In the genomic region with DNA sequence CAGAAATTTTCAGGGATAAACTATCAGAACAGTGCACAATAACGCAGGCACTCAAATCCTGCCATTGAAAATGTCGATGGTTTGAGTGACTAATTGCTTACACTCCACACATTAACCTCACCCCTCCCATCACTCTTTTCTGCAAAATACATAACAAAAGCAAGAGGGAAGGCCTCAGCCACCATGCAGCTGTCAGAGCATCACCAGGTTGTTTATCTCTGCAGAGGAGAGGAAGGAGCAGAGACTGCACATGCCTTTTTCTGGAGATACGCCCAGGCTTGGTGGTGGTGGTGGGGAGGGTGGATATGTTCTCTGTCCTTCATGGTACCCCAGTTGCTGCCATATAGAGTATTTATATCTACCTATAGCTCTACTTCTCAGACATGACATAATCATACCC, we compare ENCODE assay signal across 22 mouse cellular contexts.
A peak's percentile ranks its signal among the peaks of the same experiment; 100 is the strongest.
DNase-seq lines count a peak whose midpoint lies in the region; ATAC-seq and TF ChIP-seq lines count a peak whose summit lies in the region.
"Had no signal": no experiment of that assay in that cellular context is flagged by ENCODE, and none has a peak within 500 bp of the region (broad histone marks: within the 10 kb centered on the region; RNA-seq: fewer than 3 reads in every experiment).

No protein-coding gene starts in this region.

- WGBS in hindbrain, embryonic 13.5 days = 52% methylated on average over 3 of the region's 3 CpGs
- 45% methylated on average over 3 of the region's 3 CpGs for WGBS in hindbrain, embryonic 16.5 days
- WGBS in forebrain, embryonic 16.5 days = 21% methylated on average over 3 of the region's 3 CpGs

- H3K9me3 ChIP-seq in hindbrain, embryonic 13.5 days = no peaks in the 10 kb centered on the region
- H3K9me3 ChIP-seq in hindbrain, embryonic 16.5 days (ENCODE audit: control insufficient read depth, low read length) = no peaks in the 10 kb centered on the region
- H3K9me3 ChIP-seq in ES-E14 (ENCODE audit: control insufficient read depth, insufficient read depth, low read depth, low read length) = no peaks in the 10 kb centered on the region
- no peaks in the 10 kb centered on the region for H3K9me3 ChIP-seq in forebrain, embryonic 16.5 days (ENCODE audit: control insufficient read depth, low read length)
- H3K9me3 ChIP-seq: embryonic facial prominence, embryonic 10.5 days; heart, embryonic 10.5 days; limb, embryonic 15.5 days; midbrain, embryonic 15.5 days had no signal

- 0 out of 2 replicates have a peak, but pooled peaks have one; percentile 23 for ATAC-seq in hindbrain, embryonic 13.5 days (ENCODE audit: low FRiP score)
- no peak for ATAC-seq in hindbrain, embryonic 16.5 days
- ATAC-seq in forebrain, embryonic 16.5 days = peak; percentile 72
- ATAC-seq in megakaryocyte-erythroid progenitor cell, adult 5-6 weeks (replicated peaks; ENCODE audit: low FRiP score, low TSS enrichment, poor library complexity, severe bottlenecking) = no peak
- ATAC-seq: midbrain, embryonic 15.5 days had no signal

- H3K27ac ChIP-seq in hindbrain, embryonic 13.5 days = no peak overlapping the region
- H3K27ac ChIP-seq in hindbrain, embryonic 16.5 days (ENCODE audit: low read depth, low read length) = no peak overlapping the region
- H3K27ac ChIP-seq in ES-E14 (ENCODE audit: insufficient read depth, low read depth, low read length, poor library complexity, severe bottlenecking) = no peak overlapping the region
- H3K27ac ChIP-seq in forebrain, embryonic 16.5 days (ENCODE audit: low read length) = no peak overlapping the region
- H3K27ac ChIP-seq: embryonic facial prominence, embryonic 10.5 days; heart, embryonic 10.5 days; limb, embryonic 15.5 days; liver, embryonic 14.5 days; midbrain, embryonic 15.5 days had no signal

- peaks cover 38% of the 10 kb centered on the region for H3K4me1 ChIP-seq in hindbrain, embryonic 13.5 days (replicated peaks)
- H3K4me1 ChIP-seq in hindbrain, embryonic 16.5 days (ENCODE audit: control insufficient read depth, insufficient read depth, low read depth, low read length) = no peaks in the 10 kb centered on the region; the same call in 1 of the 2 replicates
- no peaks in the 10 kb centered on the region for H3K4me1 ChIP-seq in ES-E14 (ENCODE audit: control insufficient read depth in 2 of 2, insufficient read depth in 2 of 2, low read length in 2 of 2, poor library complexity in 1 of 2)
- peaks cover 18% of the 10 kb centered on the region for H3K4me1 ChIP-seq in forebrain, embryonic 16.5 days (replicated peaks; ENCODE audit: control insufficient read depth, insufficient read depth, low read length)
- H3K4me1 ChIP-seq: heart, embryonic 10.5 days; limb, embryonic 15.5 days had no signal

- H3K9ac ChIP-seq in hindbrain, embryonic 13.5 days = no peak overlapping the region
- H3K9ac ChIP-seq in hindbrain, embryonic 16.5 days (ENCODE audit: low read depth, low read length) = no peak overlapping the region
- H3K9ac ChIP-seq in ES-E14 (ENCODE audit: insufficient read depth, low read depth, low read length, poor library complexity, severe bottlenecking) = no peak overlapping the region
- H3K9ac ChIP-seq in forebrain, embryonic 16.5 days (replicated peaks; ENCODE audit: low read depth, low read length) = no peak overlapping the region
- H3K9ac ChIP-seq: limb, embryonic 15.5 days; liver, embryonic 14.5 days; lung, embryonic 14.5 days; midbrain, embryonic 15.5 days had no signal

- no peak overlapping the region for H3K4me3 ChIP-seq in hindbrain, embryonic 13.5 days
- H3K4me3 ChIP-seq in hindbrain, embryonic 16.5 days (ENCODE audit: low read length) = no peak overlapping the region
- H3K4me3 ChIP-seq in ES-E14 (ENCODE audit: insufficient read depth in 1 of 2, low read depth in 1 of 2, low read length in 2 of 2, poor library complexity in 1 of 2, severe bottlenecking in 1 of 2) = no peak overlapping the region
- no peak overlapping the region for H3K4me3 ChIP-seq in forebrain, embryonic 16.5 days (replicated peaks; ENCODE audit: low read length)
- H3K4me3 ChIP-seq: embryonic facial prominence, embryonic 10.5 days; heart, embryonic 10.5 days; limb, embryonic 15.5 days; midbrain, embryonic 15.5 days had no signal

- peaks cover 13% of the 10 kb centered on the region for H3K36me3 ChIP-seq in hindbrain, embryonic 13.5 days
- H3K36me3 ChIP-seq in hindbrain, embryonic 16.5 days (ENCODE audit: control insufficient read depth, insufficient read depth, low read length) = 0 out of 2 replicates have a peak, but pooled peaks cover 4% of the 10 kb centered on the region
- no peaks in the 10 kb centered on the region for H3K36me3 ChIP-seq in ES-E14 (ENCODE audit: control insufficient read depth, insufficient read depth, low read length, poor library complexity, severe bottlenecking)
- 0 out of 2 replicates have a peak, but pooled peaks cover 2% of the 10 kb centered on the region for H3K36me3 ChIP-seq in forebrain, embryonic 16.5 days (ENCODE audit: control insufficient read depth, insufficient read depth)
- H3K36me3 ChIP-seq: embryonic facial prominence, embryonic 10.5 days; heart, embryonic 10.5 days; limb, embryonic 15.5 days; midbrain, embryonic 15.5 days had no signal

- H3K27me3 ChIP-seq in hindbrain, embryonic 13.5 days = no peaks in the 10 kb centered on the region
- H3K27me3 ChIP-seq in hindbrain, embryonic 16.5 days (replicated peaks; ENCODE audit: control insufficient read depth, insufficient read depth, low read length) = no peaks in the 10 kb centered on the region
- no peaks in the 10 kb centered on the region for H3K27me3 ChIP-seq in forebrain, embryonic 16.5 days (replicated peaks; ENCODE audit: control insufficient read depth, insufficient read depth, low read length)
- H3K27me3 ChIP-seq: CH12.LX; limb, embryonic 15.5 days; midbrain, embryonic 15.5 days had no signal

- in situ Hi-C loops in ES-E14 (cut with MboI; ENCODE audit: low sequenced_read_pairs in 2 of 2, unreplicated experiment in 2 of 2) = no loop called here

- H3K4me2 ChIP-seq in hindbrain, embryonic 13.5 days = no peak overlapping the region
- no peak overlapping the region for H3K4me2 ChIP-seq in hindbrain, embryonic 16.5 days (ENCODE audit: low read length)
- no peak overlapping the region for H3K4me2 ChIP-seq in forebrain, embryonic 16.5 days (ENCODE audit: low read length)
- H3K4me2 ChIP-seq: limb, embryonic 15.5 days; lung, embryonic 14.5 days; midbrain, embryonic 15.5 days had no signal

- peak; percentile 6 for DNase-seq in ES-E14 (ENCODE audit: low read depth, low spot score)
- DNase-seq in brain, adult 2 months (ENCODE audit: low read depth, low spot score) = peak; percentile 43
- no peak for DNase-seq in heart, postnatal 4 days
- DNase-seq: adrenal gland, postnatal 14 days; B cell, adult 2 months; cerebellum, adult 9-11 months; gastrocnemius, postnatal 10 days; kidney, adult 11 months; kidney, postnatal 4 days; layer of hippocampus, adult 9-11 months; lung, embryonic 14.5 days; thymus, adult 18-20 months had no signal

TF ChIP-seq in ES-E14, 5 proteins besides CTCF, POLR2A, EP300 and RAD21:
- TF ChIP-seq ZC3H11A (IDR thresholded peaks at IDR 0.05; ENCODE audit: borderline replicate concordance, low read depth, low read length) = no peak
- no peak for TF ChIP-seq ZNF384 (IDR thresholded peaks at IDR 0.05; ENCODE audit: low read depth, low read length)
- no peak for TF ChIP-seq MAFK (IDR thresholded peaks at IDR 0.05; ENCODE audit: insufficient read depth, low read depth, low read length)
- TF ChIP-seq HCFC1 (IDR thresholded peaks at IDR 0.05; ENCODE audit: borderline replicate concordance, insufficient read depth, low read length) = no peak
- no peak for TF ChIP-seq CHD2 (IDR thresholded peaks at IDR 0.05; ENCODE audit: low read depth, low read length)

Comparison
In these comparisons a context has a peak if more than half of its experiments do, and no peak if none do; other contexts are left out.
1. ATAC-seq: peak in hindbrain, embryonic 13.5 days (single experiment) and forebrain, embryonic 16.5 days (single experiment); none in hindbrain, embryonic 16.5 days (single experiment) and megakaryocyte-erythroid progenitor cell, adult 5-6 weeks (single experiment).